Mouse (Mus musculus) E14TG2a.4 (cell line): ENCODE data around the gene AI413582.

Experiments used
- H3K27me3 ChIP-seq: 2 replicates; pipeline ENCODE4 v1.6.1; 2014; ENCODE audit warnings: low read length, control low read depth; ENCODE audit not compliant: insufficient read depth
- H3K36me3 ChIP-seq: 2 replicates; pipeline ENCODE4 v1.6.1; 2014; ENCODE audit warnings: low read length, control low read depth; ENCODE audit not compliant: insufficient read depth
- H3K4me1 ChIP-seq: replicated peaks from 2 replicates; pipeline ENCODE4 v1.6.1; 2014; ENCODE audit warnings: low read depth, low read length, control low read depth
- H3K4me3 ChIP-seq: replicated peaks from 2 replicates; pipeline ENCODE4 v1.5.1; 2014; ENCODE audit warnings: mild to moderate bottlenecking, low read length
- H3K9me3 ChIP-seq: 2 replicates; pipeline ENCODE4 v1.6.1; 2014; ENCODE audit warnings: low read length, control low read depth
- CTCF ChIP-seq: conservative IDR thresholded peaks from 2 replicates; pipeline ENCODE4 v1.5.1; 2014; ENCODE audit warnings: low read length
- NANOG ChIP-seq: IDR thresholded peaks from 2 replicates; pipeline ENCODE4 v1.6.1; 2014; ENCODE audit warnings: borderline replicate concordance, low read length, mixed read lengths
- POU5F1 ChIP-seq: IDR thresholded peaks from 2 replicates; pipeline ENCODE4 v1.6.1; 2014; ENCODE audit warnings: low read length, borderline replicate concordance

The AI413582 gene

GRCm38 (mm10) chr17:27523121-27523520 is 42.4 kb downstream of the AI413582 start:
- Histone ChIP-seq H3K4me1 (peaks cover 23% of the 10 kb centered on the region), H3K9me3 (peaks cover 35% of the 10 kb centered on the region), H3K27me3 (peaks cover 52% of the 10 kb centered on the region), H3K36me3 (no peaks in the 10 kb centered on the region), H3K4me3 (no peak overlapping the region)
- TF ChIP-seq NANOG (no peak), POU5F1 (no peak), CTCF (no peak)

DNA sequence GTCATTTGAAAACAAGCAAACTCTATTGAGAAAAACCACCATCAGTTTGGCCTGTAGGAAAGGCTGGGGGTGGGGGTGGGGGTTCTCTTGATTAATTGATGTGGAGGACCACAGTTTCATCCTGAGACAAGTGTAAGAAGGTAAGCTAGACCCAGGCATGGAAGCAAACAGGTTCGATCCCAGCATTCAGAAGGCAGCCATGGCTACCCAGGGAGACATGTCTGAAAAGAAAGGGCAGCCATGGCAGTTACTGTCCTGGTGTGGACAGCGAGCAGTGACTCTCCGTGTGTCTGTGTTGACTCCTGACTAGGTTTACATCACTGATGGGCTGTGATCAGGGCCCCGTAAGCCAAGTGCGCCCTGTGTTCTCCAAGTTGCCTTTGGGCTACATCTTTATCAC is 44.3 kb downstream of the AI413582 start, which contains the start of gene Grm4:
Gene Grm4 (minus strand): TSS at position 101 of the 400 bp plus-strand sequence.
- peaks cover 17% of the 10 kb centered on the region for H3K9me3 ChIP-seq
- no peak for TF ChIP-seq NANOG
- peaks cover 32% of the 10 kb centered on the region for H3K4me1 ChIP-seq
- no peaks in the 10 kb centered on the region for H3K36me3 ChIP-seq
- peak within 1 kb of the TSS; percentile 55 for H3K4me3 ChIP-seq
- H3K27me3 ChIP-seq, result peaks cover 70% of the 10 kb centered on the region

DNA sequence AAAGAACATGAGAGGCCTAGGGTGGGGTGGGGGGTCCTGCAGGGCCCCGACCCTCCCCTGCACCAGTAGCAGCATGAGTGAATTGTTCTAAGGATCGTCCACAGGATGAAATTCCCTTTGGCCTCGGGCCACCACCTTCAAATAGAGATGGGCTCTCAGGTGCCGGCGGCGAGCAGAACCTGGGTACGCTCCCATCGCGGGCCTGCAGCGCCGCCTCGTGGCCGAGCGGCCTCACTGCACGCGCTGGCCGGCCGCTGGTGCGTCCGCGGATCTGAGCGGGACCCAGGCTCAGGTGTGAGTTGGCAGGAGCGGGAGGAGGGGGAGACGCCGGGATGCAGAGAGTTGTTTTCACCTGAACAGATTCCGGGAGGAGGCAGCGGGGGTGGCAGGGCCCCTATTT is 45.0 kb downstream of the AI413582 start:
- no peaks in the 10 kb centered on the region for H3K36me3 ChIP-seq
- peaks cover 32% of the 10 kb centered on the region for H3K4me1 ChIP-seq
- peak overlapping the region; percentile 55 for H3K4me3 ChIP-seq
- TF ChIP-seq POU5F1 (no peak), CTCF (no peak), NANOG (no peak)
- peaks cover 78% of the 10 kb centered on the region for H3K27me3 ChIP-seq
- H3K9me3 ChIP-seq, result peaks cover 11% of the 10 kb centered on the region

- no peaks in the 10 kb centered on the region for H3K9me3 ChIP-seq
- TF ChIP-seq CTCF (no peak), NANOG (no peak), POU5F1 (no peak)
- no peak overlapping the region for H3K4me3 ChIP-seq
- H3K4me1 ChIP-seq, result peaks cover 36% of the 10 kb centered on the region
- H3K27me3 ChIP-seq, result peaks cover 94% of the 10 kb centered on the region
- H3K36me3 ChIP-seq, result no peaks in the 10 kb centered on the region
Measured at GRCm38 (mm10) chr17:27518700-27519595, 46.6 kb downstream of the AI413582 start.

GRCm38 (mm10) chr17:27518296-27518695 is 47.3 kb downstream of the AI413582 start:
- Histone ChIP-seq H3K27me3 (peaks cover 98% of the 10 kb centered on the region), H3K9me3 (no peaks in the 10 kb centered on the region), H3K4me1 (peaks cover 42% of the 10 kb centered on the region), H3K36me3 (no peaks in the 10 kb centered on the region), H3K4me3 (no peak overlapping the region)
- TF ChIP-seq CTCF (no peak), POU5F1 (no peak), NANOG (no peak)

- Histone ChIP-seq H3K27me3 (peaks cover 95% of the 10 kb centered on the region), H3K4me3 (peak overlapping the region; percentile 74), H3K9me3 (0 out of 2 replicates have a peak, but pooled peaks cover 3% of the 10 kb centered on the region), H3K4me1 (peaks cover 34% of the 10 kb centered on the region), H3K36me3 (no peaks in the 10 kb centered on the region)
- TF ChIP-seq NANOG (no peak), CTCF (0 out of 2 replicates have a peak, but pooled peaks have one; percentile 9), POU5F1 (no peak)
Measured at GRCm38 (mm10) chr17:27513916-27514762, 51.4 kb downstream of the AI413582 start.
